In genomic region chr12:106928389-106928788, GRCm38 (mm10) we compare ENCODE assay signal across 12 mouse cellular contexts.
"Had no signal": no experiment of that assay in that cellular context is flagged by ENCODE, and none has a peak within 500 bp of the region (broad histone marks: within the 10 kb centered on the region; RNA-seq: fewer than 3 reads in every experiment).

No protein-coding gene starts in this region.

- DNase-seq: kidney, adult 11 months; kidney, adult 9 months; kidney, postnatal 4 days; left cerebral cortex, postnatal 4 days; lung, adult 18-20 months; thymus, postnatal 4 days had no signal

- H3K4me3 ChIP-seq: layer of hippocampus, adult 2 months; limb, embryonic 13.5 days; midbrain, embryonic 12.5 days had no signal

- H3K27me3 ChIP-seq: limb, embryonic 13.5 days; midbrain, embryonic 12.5 days had no signal

- H3K9me3 ChIP-seq: limb, embryonic 13.5 days; midbrain, embryonic 12.5 days had no signal

- H3K4me2 ChIP-seq: limb, embryonic 13.5 days; midbrain, embryonic 12.5 days had no signal

- H3K36me3 ChIP-seq: limb, embryonic 13.5 days; midbrain, embryonic 12.5 days had no signal

- H3K27ac ChIP-seq: kidney, postnatal 0 days; layer of hippocampus, adult 2 months; limb, embryonic 13.5 days; liver, embryonic 14.5 days; midbrain, embryonic 12.5 days; stomach, postnatal 0 days had no signal

- H3K9ac ChIP-seq: limb, embryonic 13.5 days; liver, embryonic 14.5 days; midbrain, embryonic 12.5 days had no signal
